Mouse (Mus musculus) frontal cortex, postnatal 25 days (tissue): ENCODE measurements at regions not wholly inside any gene's neighbourhood (a gene's known extent, or its start where the extent isn't known, plus 50 kb on each side); places are given as distances from the start of the nearest gene placed in this dataset.

Experiments
- DNase-seq, 2 experiments: peaks; one replicate each; pipeline ENCODE4 v3.0.0; 2022; ENCODE audit warnings: low spot score in 2 of 2

DNA sequence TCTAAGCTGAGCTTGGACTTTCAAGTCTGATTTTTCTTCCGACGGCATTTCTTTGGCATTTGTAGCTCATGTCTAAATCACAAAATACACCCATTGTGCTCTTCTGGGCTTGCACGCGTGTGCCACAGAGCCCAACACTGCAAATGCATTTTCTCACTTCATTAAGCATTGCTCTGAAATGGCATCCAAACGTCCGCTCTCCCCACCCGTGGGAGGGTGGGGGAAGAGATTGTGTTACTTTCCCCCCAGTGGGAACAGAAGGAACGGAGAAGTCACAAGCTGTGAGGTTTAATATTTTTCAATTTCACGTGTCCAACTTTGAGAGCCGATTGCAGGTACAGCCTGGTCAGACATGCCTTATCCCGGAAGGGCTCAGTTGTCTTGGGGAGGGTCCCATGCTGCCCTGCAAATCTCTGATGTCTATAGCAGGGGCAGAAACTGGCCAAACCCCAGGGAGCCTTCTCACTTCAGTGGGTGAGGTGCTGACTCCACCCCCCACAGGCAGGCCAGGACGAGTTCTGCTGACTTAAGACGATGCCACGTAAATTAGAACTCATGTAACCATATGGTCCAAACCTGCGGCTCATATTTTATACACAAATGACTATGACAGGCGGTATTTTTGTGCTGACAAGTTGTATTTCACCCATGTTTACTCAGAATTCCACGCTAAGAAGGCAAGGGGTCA, 371.5 kb upstream of the Nfe2l3 start:
- DNase-seq, result no peak

DNA sequence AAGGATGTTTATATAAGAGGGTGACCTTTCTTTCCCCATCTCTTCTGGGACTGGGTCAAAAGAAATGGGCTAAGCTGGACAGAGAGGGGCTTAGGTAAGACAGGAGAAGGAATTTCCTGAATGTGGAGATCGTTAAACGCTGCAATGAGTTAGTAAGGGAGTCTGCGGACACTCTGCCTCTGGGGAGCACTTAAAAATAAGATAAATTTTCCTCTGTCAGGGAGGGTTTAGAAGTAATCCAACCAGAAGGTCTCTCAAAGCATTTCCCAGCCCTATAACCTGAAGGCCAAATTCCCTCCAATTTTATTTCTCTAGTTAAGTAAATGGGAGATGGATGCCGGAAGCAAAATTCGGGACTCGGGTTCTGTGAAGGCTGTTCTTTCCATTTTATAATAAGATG, 367.3 kb upstream of the Nfe2l3 start:
- no peak for DNase-seq

DNA sequence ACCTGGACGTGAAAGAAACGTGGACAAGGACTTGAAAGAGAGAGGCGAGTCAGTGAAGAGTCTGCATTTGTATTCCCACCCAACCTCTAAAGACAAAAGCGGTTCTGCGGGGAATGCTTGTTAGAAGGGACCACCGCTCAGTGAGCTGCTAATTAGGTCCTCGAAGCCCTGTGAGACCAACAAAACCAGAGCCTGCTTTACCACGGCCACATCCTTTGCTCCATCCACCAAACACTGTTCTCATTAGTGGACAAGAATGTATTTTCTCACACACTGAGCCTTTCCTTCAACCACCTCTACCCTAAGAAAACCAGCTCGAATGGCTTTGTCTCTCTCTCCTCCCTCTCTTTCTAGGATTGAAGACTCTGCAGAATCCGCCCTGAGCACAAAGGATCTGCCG, 365.1 kb upstream of the Nfe2l3 start:
- no peak for DNase-seq

DNA sequence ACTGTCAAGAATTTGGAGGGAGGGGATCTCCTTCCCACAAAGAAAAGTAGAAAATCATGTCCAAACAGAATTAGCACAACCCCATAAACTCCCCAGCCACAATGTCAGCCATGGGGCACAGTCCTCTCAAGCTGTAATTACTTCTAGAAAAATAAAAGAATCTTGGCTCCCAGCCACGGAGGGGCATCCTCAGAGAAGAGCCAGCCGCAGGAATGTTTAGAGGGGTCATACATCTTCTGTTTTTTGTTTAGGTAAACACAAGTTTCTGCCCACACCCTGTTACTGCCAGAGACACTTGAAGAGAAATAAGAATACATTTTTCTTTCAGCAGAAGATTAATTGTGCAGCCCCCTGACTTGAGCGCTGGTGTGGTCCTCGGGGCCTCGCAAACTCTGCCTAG, 362.5 kb upstream of the Nfe2l3 start:
- no peak for DNase-seq

DNA sequence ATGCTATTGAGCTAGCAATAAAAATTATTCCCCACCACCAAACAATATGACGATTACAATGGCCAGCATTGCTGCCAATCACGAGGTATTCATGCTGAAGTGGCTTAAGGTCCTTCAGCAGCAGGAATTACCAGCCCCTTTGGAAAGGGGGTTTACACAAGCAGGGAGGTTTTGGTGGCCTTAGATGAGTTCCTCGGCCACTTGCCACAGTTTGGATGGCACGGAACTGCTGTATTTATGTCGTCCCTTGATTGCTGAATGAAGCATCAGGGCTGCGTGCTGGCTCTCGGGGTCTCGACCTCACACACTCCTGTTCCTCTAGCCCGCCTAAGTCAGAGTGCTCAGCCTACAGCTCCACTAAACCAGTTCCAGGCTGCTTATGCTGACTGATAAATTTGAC, 361.2 kb upstream of the Nfe2l3 start:
- DNase-seq, result no peak

DNA sequence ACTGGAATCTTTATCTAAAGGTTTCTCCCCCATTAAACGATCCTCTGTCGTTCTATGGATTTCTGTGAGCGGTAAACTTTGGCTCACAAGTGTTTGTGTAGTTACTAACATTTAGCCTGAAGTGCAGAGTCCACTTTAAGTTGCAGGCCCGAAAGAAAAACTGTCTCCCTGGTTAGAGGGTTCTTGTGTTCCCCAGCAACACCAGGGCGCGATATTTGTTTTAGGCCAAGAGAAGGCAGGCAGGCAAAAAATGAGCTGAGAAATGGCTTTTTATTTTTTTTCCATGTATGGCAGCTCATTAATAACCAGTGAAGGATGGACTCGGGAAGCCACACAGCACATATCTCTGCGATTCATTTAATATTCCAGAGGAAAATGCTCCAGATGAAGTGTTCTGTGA, 357.4 kb upstream of the Nfe2l3 start:
- DNase-seq, result no peak

DNA sequence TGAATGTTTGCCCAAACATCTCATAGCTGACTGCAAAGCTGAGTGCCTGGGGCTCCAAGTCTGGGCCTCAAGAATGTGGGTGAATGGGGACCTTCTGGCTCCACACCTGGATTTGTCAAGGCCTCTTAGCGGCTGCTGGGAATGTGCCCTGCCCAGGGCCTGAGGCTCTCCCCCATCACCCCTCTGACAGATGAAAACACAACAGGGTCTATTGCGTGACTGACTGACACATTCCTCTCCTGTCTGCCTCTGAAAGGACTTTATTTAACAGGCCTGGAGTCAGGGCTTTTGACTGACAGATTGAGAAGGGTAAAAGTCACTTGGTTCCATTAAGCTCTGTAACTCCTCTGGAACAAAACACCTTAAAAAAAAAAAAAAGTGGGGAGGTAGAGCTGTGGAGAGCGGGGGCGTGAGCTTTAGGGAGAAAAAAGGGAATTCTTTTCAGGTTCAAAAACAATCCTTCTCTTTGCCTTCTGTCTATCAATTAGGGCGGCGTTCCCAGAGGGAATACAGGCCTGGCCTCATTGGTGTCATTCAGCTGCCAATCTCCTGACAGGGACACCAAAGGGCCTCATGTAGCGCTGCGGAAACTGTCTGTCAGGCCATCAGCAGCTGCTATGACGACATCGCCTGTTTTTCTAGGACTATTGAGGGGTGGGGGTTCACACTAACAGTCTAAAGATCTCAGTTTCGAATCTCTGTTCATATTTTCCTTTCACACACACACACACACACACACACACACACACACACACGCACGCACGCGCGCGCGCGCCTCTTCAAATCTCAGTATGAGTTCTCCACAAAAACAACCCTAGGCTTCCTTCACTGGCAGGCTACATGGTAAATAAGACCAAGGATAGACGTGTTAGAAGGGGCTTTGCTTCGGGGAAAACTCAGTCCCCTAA, 355.4 kb upstream of the Nfe2l3 start:
- DNase-seq, result no peak

DNA sequence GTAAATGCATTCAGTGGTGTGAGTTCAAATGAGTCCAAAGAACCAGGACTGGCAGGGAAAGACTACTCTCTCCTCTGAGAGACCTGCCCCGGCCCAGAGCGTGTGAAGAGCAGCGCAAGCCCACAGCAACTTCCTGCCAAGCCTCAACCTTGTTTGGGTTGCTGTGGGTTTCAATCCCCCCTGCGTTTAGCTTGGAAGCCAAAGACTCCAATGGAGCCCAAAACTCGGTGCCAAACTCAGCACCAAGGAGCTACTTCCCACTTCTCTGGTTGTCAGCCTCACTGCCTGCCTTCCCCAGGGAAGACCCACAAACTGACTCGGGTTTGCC, 354.7 kb upstream of the Nfe2l3 start:
- no peak for DNase-seq

DNA sequence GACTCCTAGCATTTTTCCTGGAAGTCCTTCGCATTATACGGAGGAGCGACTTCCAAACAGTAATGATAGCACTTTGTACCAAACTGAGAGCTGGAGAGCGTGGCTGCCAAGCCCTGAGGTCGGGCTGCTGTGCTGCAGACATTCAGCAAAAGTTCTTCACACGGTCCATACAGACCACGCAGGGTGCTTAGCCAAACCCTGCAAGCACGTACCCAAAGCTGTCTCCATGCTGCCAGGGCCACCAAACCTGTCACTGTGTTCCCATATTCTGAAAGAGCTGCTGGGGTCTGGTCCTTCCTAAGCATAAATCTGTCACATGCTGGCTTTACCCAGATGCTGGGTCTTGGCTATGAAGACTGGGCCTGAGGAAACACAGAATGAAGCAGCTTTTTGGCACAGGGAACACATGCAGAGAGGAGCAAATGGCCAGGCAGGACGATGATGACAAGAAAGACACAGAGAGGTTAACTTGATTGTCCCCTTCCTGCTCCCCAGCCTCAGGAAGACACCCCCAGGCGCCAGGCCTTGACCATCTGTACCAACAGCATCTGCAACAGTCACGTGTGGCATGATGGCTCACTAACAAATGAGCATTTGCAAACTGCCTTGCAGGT, 354.0 kb upstream of the Nfe2l3 start:
- no peak for DNase-seq

DNA sequence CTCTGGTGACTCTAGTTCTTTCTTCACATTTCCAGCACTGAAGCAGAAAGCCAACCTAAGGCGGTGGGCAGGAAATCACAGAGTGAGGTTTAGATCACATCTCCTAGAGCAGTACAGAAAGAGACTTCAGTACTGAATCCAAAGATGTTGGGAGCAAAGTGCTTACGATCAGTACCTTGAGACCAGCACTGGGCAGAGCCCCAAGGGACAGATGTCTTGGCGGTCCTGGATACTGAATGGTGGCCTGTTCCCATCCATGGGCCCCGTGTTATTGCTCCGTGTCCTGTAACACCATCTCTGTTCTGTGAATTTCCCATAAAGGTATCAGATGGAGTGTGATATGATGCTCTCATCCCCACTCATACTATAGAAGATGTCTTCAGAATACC, 353.5 kb upstream of the Nfe2l3 start:
- no peak for DNase-seq

DNA sequence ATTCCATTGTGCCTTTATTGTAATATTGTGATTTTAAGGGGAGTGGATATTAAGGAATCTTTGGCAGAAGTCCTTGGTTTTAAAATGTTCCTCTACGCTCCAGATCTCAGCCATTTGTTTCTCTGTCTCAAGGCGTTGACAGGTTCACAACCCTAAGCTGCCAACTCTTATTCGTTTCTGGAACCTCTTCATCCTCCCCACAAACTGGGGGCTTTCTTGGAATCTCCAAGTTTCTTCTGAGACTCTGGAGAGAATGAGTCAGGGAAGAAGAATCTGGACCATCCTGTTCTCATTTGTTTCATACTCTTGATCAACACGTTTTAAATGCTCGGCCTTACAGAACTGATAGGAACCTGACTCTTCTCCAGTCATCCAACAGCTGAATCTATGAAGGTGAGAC, 351.4 kb upstream of the Nfe2l3 start:
- DNase-seq, result no peak

DNA sequence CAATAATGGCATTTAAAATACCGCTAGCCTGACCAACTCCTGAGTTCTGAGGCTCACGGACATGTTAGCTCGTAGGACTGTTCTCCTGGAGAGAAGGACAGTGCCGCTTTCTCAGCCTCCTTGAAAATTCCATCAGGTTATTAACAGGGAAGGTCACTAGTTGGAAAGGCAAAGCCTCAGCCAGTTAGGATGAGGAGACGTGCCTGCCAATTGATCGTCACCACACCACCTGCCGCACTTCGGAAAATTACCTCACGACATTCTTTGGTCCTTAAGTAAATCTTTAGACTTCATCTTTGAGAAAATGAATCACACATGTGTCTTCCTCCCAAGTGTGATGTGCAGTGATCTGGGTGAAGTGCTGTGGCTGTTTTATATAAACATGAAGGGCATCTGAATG, 347.8 kb upstream of the Nfe2l3 start:
- no peak for DNase-seq

DNA sequence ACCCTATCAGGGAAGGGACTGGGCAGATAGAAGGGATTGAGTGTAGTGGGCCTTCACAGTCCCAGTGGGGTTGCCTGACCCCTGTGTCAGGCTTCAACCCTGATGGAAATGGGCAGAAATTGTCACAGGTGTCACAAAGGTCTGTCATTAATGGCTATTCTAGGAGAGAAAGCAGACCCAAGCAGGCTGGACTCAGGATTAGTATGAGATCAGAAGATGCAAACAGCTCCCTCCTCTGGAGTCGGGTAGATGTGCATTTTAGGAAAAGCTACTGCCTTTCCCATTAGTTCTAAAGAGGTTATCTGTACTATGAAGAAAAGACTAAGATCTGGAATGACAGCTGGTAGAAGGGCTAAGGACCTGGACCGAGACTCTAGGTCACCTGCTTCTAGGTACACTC, 346.9 kb upstream of the Nfe2l3 start:
- no peak for DNase-seq

DNA sequence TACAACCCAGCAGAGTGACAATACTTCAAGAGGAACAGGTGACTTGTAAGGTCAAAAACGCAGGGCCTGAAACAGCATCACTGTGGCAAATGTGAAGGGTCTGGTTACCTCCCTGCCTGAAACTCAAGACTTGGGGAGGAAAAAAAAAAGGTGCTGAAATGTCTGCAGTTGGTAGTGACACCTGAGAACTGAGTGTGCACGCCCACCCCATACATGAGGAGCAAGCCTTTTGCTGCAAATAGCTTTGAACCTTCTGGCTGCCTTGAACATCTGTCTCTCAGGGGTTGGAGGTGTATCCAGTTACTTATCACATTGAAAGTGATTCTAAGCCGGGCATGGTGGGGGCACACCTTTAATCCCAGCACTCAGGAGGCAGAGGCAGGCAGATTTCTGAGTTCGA, 346.1 kb upstream of the Nfe2l3 start:
- no peak for DNase-seq

DNA sequence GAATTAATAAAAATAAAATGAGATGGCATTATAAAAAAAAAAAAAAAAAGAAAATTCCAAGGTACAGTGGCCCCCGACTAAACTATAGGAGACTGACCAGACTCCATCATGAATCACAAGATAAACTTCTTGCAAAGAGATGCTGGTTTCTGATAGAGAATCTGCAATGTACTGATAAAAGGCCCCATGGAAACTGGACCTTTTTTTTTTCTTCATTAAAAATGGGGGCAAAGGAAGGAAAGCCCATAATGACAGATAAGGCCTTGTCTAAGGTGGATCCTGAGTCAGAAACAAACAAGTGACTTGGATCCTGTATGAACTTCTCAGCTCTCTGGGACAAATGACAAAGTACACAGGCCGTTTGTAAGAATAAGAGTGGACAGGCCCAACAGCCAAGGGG, 344.7 kb upstream of the Nfe2l3 start:
- DNase-seq, result no peak

DNA sequence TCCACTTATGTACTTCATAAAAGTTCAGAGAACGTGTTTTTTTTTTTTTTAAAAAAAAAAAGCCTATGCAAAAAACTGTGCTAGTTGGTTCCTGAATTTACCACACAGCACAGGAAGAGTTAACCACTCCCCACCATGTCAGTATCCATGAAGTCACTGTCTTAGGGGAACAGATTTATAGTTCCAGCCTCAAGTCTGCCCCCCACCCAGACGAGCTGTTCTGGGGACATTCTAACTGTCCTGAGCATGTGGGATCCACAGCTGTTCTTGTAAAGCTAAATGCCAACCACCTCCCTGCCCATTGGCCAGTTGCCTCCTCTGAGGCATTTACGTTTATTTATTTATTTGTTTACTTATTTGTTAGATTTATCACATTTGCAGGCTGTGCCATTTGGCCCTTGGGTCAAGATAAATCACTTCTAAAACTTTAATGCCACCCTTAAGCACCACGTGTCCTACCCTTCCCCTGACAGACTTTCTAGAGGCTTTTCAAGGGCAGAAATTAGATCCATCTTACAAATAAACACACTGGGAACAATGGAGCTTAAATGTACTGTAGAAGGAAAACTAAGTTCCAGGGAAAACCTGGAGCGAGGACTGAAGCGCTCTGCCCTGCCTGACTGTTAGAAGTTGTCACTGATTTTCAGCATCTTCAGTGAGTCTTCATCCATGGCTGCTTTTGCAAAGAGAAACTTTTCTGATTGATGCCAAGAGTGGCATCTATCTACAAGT, 343.7 kb upstream of the Nfe2l3 start:
- no peak for DNase-seq

DNA sequence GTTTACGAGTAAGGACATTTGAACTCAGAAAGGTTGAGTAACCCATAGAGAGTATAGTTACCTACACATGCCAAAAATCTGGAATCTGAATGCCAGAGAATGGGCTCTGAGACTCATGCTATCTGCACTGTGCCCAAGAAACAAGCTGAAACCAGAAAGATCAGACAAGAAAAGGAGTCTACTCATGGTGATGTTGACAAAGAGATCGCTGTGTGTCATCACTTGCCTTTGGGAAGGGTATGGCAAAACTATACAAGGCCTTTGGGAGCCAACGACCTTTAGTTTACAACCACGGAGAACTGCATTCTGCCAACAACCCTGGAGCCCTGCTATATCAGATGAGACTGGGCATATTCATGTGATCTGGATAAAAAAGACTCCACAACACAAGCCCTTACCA, 339.3 kb upstream of the Nfe2l3 start:
- no peak for DNase-seq

DNA sequence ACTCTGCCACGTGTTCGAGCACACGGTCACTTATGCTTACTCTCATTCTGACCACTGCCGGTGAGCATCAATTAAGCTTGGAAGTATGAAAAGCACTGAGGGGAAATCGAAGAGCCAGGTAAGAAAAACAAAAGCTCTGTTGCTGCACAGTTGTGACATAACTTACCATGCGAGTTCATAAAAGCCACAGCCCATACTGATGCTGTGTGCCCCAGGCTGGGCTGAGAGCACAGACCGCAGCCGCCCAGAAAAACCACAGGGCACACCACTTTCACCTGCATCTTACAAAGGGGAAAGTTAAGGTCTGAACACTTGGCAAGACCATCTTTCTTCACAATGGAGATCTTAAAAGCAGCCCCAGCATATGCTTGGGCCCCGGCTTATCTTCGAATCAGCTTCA, 338.2 kb upstream of the Nfe2l3 start:
- DNase-seq, result no peak

DNA sequence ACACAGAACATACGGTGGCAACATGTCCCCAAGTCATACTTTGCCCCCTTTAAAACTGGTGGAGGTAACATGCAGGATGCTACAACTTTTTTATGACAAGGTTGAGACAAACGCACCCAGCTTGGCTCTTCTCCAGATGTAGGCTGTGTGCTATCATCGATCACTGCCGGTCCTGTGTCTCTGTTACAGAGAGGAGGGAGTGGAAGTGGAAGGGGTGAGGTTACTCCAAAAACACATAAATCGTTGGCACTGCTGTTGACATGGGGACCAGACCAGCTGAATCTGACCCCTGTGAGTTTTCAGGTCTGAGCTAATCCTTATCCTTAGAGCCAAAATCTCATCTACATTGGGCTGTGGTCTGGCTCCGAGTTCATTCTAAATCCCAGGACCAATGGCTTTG, 335.0 kb upstream of the Nfe2l3 start:
- no peak for DNase-seq

DNA sequence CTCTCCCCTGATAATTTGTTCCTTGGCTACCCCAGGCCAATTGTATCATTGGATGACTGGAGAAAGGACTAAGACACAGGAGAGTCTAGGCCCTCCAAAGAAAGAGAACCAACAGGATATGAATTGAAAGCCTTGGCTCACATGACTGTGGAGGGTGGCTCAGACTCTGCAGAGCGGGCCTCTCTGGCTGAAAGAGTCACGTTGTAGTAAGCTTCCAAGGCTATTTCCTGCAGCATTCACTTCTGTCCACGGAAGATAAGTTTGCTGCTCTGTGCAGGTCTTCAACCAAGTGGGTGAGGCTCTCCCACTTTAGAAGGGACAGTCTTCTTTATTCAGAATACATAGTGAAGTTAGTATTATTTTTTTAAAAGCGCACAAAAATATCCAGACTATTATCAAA, 332.1 kb upstream of the Nfe2l3 start:
- no peak for DNase-seq

DNA sequence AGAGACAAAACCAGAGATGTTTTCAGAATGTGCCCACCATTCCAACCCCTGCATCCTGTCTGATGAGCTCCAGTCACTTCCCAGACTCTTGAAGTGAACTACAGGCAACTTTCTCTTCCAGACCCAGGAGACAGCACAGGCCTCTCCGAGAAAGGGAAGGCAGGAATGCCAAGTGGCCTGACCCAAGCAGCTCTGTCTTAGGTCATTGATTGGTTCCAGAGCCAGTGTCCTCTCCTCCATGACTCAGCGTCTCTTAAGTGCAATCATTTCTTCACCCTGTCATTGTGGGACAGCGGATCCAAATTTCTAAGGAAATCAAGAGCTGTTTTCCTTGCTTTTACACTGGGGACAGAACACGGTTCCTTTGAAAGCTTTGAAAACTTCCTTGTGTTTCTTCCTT, 329.2 kb upstream of the Nfe2l3 start:
- DNase-seq, result no peak

DNA sequence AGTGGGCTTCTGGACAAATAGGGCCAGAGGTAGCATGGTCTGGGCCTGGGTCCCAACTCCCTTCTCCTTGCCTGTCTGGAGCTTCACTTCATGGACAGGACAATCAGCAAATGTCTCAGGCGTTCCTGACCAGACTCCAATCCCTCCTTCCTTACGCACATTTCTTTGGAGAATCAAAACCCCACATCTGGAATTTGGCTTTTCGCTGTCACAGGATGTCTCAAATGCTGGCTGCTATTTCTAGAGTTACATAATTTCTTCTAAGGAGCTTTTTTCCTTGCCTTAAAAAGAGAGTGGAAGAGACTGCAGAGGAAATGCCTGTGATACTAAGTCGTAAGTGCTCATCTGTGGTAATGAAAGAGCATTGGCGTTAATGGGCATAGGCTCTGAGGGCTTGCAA, 328.1 kb upstream of the Nfe2l3 start:
- DNase-seq, result no peak
